Mouse (Mus musculus) embryonic fibroblast, embryonic 13.5 days (primary cell): ENCODE data around the gene Glrx5.

Experiments used
- CTCF ChIP-seq: IDR thresholded peaks from 2 replicates; pipeline ENCODE4 v1.5.1; 2011; ENCODE audit warnings: mild to moderate bottlenecking, control low read depth, low read length, moderate library complexity, borderline replicate concordance; ENCODE audit not compliant: insufficient read depth
- POLR2A ChIP-seq: IDR thresholded peaks from 2 replicates; pipeline ENCODE4 v1.6.1; 2011; ENCODE audit warnings: low read depth, mild to moderate bottlenecking, control low read depth, low read length, moderate library complexity

DNA sequence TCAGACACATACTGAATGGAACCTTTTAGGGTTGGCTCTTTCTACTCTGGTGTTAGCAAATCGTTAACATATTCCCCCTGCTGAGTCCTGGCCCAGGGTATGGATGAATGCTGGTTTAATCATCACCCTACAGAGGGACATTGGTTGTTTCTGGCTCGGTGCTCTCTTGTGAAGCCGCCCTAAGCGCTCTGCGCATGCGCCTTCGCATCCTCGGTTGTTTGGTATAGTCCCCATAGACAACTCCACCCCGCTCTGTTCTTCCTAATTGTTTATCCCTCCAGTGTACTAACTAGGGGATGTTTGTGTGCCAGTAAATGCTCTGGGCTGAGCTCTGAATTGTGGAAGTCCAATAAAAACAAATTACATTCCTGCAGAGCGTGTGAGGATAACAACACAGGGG is 15.8 kb upstream of the Glrx5 start:
- TF ChIP-seq POLR2A (no peak), CTCF (no peak)
